Mouse (Mus musculus): ENCODE results near the gene Pagr1a. TPM values are rescaled to one million over a fixed set of nuclear protein-coding genes. Genes with fewer than 3 reads are reported as not detected.

Pagr1a gene
- polyA plus RNA-seq, 1 experiment from 2014 or later: 67.2 TPM

- WGBS: under 1% methylated on average over 44 of the region's 63 CpGs
- Histone ChIP-seq H3K9ac (ENCODE audit: low read length) (peak within 1 kb of the TSS; percentile 99), H3K9me3 (ENCODE audit: control insufficient read depth, low read length) (no peaks in the 10 kb centered on the region), H3K4me1 (replicated peaks; ENCODE audit: control insufficient read depth, insufficient read depth, low read length) (peaks cover 30% of the 10 kb centered on the region), H3K4me3 (ENCODE audit: low read length) (peak within 1 kb of the TSS; percentile 94), H3K27ac (ENCODE audit: low read length) (peak within 1 kb of the TSS; percentile 99), H3K36me3 (ENCODE audit: control insufficient read depth, insufficient read depth, low read length) (peaks cover 45% of the 10 kb centered on the region), H3K27me3 (ENCODE audit: control insufficient read depth, insufficient read depth, low read depth, low read length) (no peaks in the 10 kb centered on the region), H3K4me2 (ENCODE audit: low read depth, low read length) (peak within 1 kb of the TSS; percentile 96)
- ATAC-seq (ENCODE audit: low read depth): peak; percentile 93
These were observed 10.0 kb upstream of the Pagr1a start, which contains the start of gene Maz for GRCm38 (mm10) chr7:127026984-127027726. Gene Maz (minus strand): TSS chr7:127027037.

GRCm38 (mm10) chr7:127026616-127026983, 9.4 kb upstream of the Pagr1a start:
- Histone ChIP-seq H3K4me3 (ENCODE audit: low read length) (peak overlapping the region; percentile 94), H3K27me3 (ENCODE audit: control insufficient read depth, insufficient read depth, low read depth, low read length) (no peaks in the 10 kb centered on the region), H3K27ac (ENCODE audit: low read length) (peak overlapping the region; percentile 99), H3K9me3 (ENCODE audit: control insufficient read depth, low read length) (no peaks in the 10 kb centered on the region), H3K36me3 (ENCODE audit: control insufficient read depth, insufficient read depth, low read length) (peaks cover 42% of the 10 kb centered on the region), H3K4me2 (ENCODE audit: low read depth, low read length) (peak overlapping the region; percentile 96), H3K9ac (ENCODE audit: low read length) (peak overlapping the region; percentile 99), H3K4me1 (replicated peaks; ENCODE audit: control insufficient read depth, insufficient read depth, low read length) (peaks cover 35% of the 10 kb centered on the region)
- 0% methylated on average over 4 of the region's 48 CpGs for WGBS
- no peak; the same call in 1 of the 2 replicates for ATAC-seq (ENCODE audit: low read depth)

GRCm38 (mm10) chr7:127026161-127026600, 9.0 kb upstream of the Pagr1a start:
- peaks cover 39% of the 10 kb centered on the region for H3K4me1 ChIP-seq (replicated peaks; ENCODE audit: control insufficient read depth, insufficient read depth, low read length)
- peak; percentile 29 for ATAC-seq (ENCODE audit: low read depth)
- peaks cover 38% of the 10 kb centered on the region for H3K36me3 ChIP-seq (ENCODE audit: control insufficient read depth, insufficient read depth, low read length)

GRCm38 (mm10) chr7:127025556-127026160, 8.5 kb upstream of the Pagr1a start:
- Histone ChIP-seq H3K4me3 (ENCODE audit: low read length) (peak overlapping the region; percentile 94), H3K9ac (ENCODE audit: low read length) (peak overlapping the region; percentile 99), H3K27me3 (ENCODE audit: control insufficient read depth, insufficient read depth, low read depth, low read length) (no peaks in the 10 kb centered on the region), H3K9me3 (ENCODE audit: control insufficient read depth, low read length) (no peaks in the 10 kb centered on the region), H3K36me3 (ENCODE audit: control insufficient read depth, insufficient read depth, low read length) (peaks cover 33% of the 10 kb centered on the region), H3K4me1 (replicated peaks; ENCODE audit: control insufficient read depth, insufficient read depth, low read length) (peaks cover 42% of the 10 kb centered on the region), H3K27ac (ENCODE audit: low read length) (peak overlapping the region; percentile 99), H3K4me2 (ENCODE audit: low read depth, low read length) (peak overlapping the region; percentile 96)
- WGBS: 0% methylated on average over 53 of the region's 65 CpGs
- no peak for ATAC-seq (ENCODE audit: low read depth)

More at GRCm38 (mm10) chr7:127026161-127026600, 9.0 kb upstream of the Pagr1a start:
- Histone ChIP-seq H3K9ac (ENCODE audit: low read length) (peak overlapping the region; percentile 99), H3K9me3 (ENCODE audit: control insufficient read depth, low read length) (no peaks in the 10 kb centered on the region), H3K27ac (ENCODE audit: low read length) (peak overlapping the region; percentile 99), H3K4me2 (ENCODE audit: low read depth, low read length) (peak overlapping the region; percentile 96), H3K4me3 (ENCODE audit: low read length) (peak overlapping the region; percentile 94), H3K27me3 (ENCODE audit: control insufficient read depth, insufficient read depth, low read depth, low read length) (no peaks in the 10 kb centered on the region)
- WGBS: 0% methylated on average over 9 of the region's 48 CpGs

- H3K4me1 ChIP-seq (replicated peaks; ENCODE audit: control insufficient read depth, insufficient read depth, low read length): peaks cover 49% of the 10 kb centered on the region
- H3K27ac ChIP-seq (ENCODE audit: low read length): peak overlapping the region; percentile 99
- H3K27me3 ChIP-seq (ENCODE audit: control insufficient read depth, insufficient read depth, low read depth, low read length): no peaks in the 10 kb centered on the region
- ATAC-seq (ENCODE audit: low read depth): peak; percentile 20
- H3K4me2 ChIP-seq (ENCODE audit: low read depth, low read length): peak overlapping the region; percentile 96
- H3K36me3 ChIP-seq (ENCODE audit: control insufficient read depth, insufficient read depth, low read length): peaks cover 26% of the 10 kb centered on the region
- H3K9me3 ChIP-seq (ENCODE audit: control insufficient read depth, low read length): no peaks in the 10 kb centered on the region
- WGBS: under 1% methylated on average over 30 of the region's 30 CpGs
- H3K9ac ChIP-seq (ENCODE audit: low read length): peak overlapping the region; percentile 99
- H3K4me3 ChIP-seq (ENCODE audit: low read length): peak overlapping the region; percentile 94
These were observed 7.8 kb upstream of the Pagr1a start for GRCm38 (mm10) chr7:127024755-127025555.

- H3K27me3 ChIP-seq (ENCODE audit: control insufficient read depth, insufficient read depth, low read depth, low read length): no peaks in the 10 kb centered on the region
- peak overlapping the region; percentile 99 for H3K27ac ChIP-seq (ENCODE audit: low read length)
- H3K9ac ChIP-seq (ENCODE audit: low read length): peak overlapping the region; percentile 99
- H3K4me3 ChIP-seq (ENCODE audit: low read length): peak overlapping the region; percentile 94
- no peak for ATAC-seq (ENCODE audit: low read depth)
- H3K4me2 ChIP-seq (ENCODE audit: low read depth, low read length): peak overlapping the region; percentile 96
- peaks cover 55% of the 10 kb centered on the region for H3K4me1 ChIP-seq (replicated peaks; ENCODE audit: control insufficient read depth, insufficient read depth, low read length)
- peaks cover 23% of the 10 kb centered on the region for H3K36me3 ChIP-seq (ENCODE audit: control insufficient read depth, insufficient read depth, low read length)
- H3K9me3 ChIP-seq (ENCODE audit: control insufficient read depth, low read length): no peaks in the 10 kb centered on the region
- 10% methylated on average over 19 of the region's 19 CpGs for WGBS
These were observed 6.9 kb upstream of the Pagr1a start for GRCm38 (mm10) chr7:127023896-127024690.

- Histone ChIP-seq H3K4me2 (ENCODE audit: low read depth, low read length) (peak overlapping the region; percentile 96), H3K27me3 (ENCODE audit: control insufficient read depth, insufficient read depth, low read depth, low read length) (no peaks in the 10 kb centered on the region), H3K4me1 (replicated peaks; ENCODE audit: control insufficient read depth, insufficient read depth, low read length) (peaks cover 62% of the 10 kb centered on the region), H3K4me3 (ENCODE audit: low read length) (peak overlapping the region; percentile 94), H3K9me3 (ENCODE audit: control insufficient read depth, low read length) (no peaks in the 10 kb centered on the region), H3K27ac (ENCODE audit: low read length) (0 out of 2 replicates have a peak overlapping the region, but pooled peaks have one; percentile 27), H3K36me3 (ENCODE audit: control insufficient read depth, insufficient read depth, low read length) (peaks cover 22% of the 10 kb centered on the region), H3K9ac (ENCODE audit: low read length) (peak overlapping the region; percentile 99)
- WGBS: 73% methylated on average over 13 of the region's 13 CpGs
- ATAC-seq (ENCODE audit: low read depth): no peak
These were observed 6.1 kb upstream of the Pagr1a start for GRCm38 (mm10) chr7:127023272-127023691.

- Histone ChIP-seq H3K9me3 (ENCODE audit: control insufficient read depth, low read length) (no peaks in the 10 kb centered on the region), H3K4me3 (ENCODE audit: low read length) (peak overlapping the region; percentile 94; the same call in 1 of the 2 replicates), H3K4me1 (replicated peaks; ENCODE audit: control insufficient read depth, insufficient read depth, low read length) (peaks cover 62% of the 10 kb centered on the region), H3K4me2 (ENCODE audit: low read depth, low read length) (peak overlapping the region; percentile 96), H3K36me3 (ENCODE audit: control insufficient read depth, insufficient read depth, low read length) (peaks cover 22% of the 10 kb centered on the region), H3K9ac (ENCODE audit: low read length) (peak overlapping the region; percentile 99), H3K27me3 (ENCODE audit: control insufficient read depth, insufficient read depth, low read depth, low read length) (no peaks in the 10 kb centered on the region), H3K27ac (ENCODE audit: low read length) (no peak overlapping the region)
- no peak for ATAC-seq (ENCODE audit: low read depth)
- 73% methylated on average over 7 of the region's 7 CpGs for WGBS
These were observed 5.5 kb upstream of the Pagr1a start for GRCm38 (mm10) chr7:127022528-127023271.

All from lung, embryonic 16.5 days (tissue).